Mouse (Mus musculus): ENCODE data around the gene Adamts9. TPM values are rescaled to one million over a fixed set of nuclear protein-coding genes. Genes with fewer than 3 reads are reported as not detected.

Adamts9 gene
- polyA plus RNA-seq, 1 experiment from 2014 or later = 1.1 TPM

Other genes starting within 250 kb of the Adamts9 start
- 6.8 and 7.7 TPM in 2 replicates for gene Prickle2, start 237.3 kb downstream of the Adamts9 start, polyA plus RNA-seq (2014; fragmentation: Nextera tagmentation; extraction: Ambion mirVana)
- gene A730049H05Rik, start 127.0 kb downstream of the Adamts9 start, polyA plus RNA-seq (2014; fragmentation: Nextera tagmentation; extraction: Ambion mirVana) = 0.12 and 0.43 TPM in 2 replicates
- gene Gm15737, start 74.1 kb downstream of the Adamts9 start, polyA plus RNA-seq (2014; fragmentation: Nextera tagmentation; extraction: Ambion mirVana) = not detected in 2 replicates